Mouse (Mus musculus) liver, embryonic 16.5 days (tissue): ENCODE results near the gene Zfp879. TPM values are rescaled to one million over a fixed set of nuclear protein-coding genes. Genes with fewer than 3 reads are reported as not detected.

Source experiments
- ATAC-seq: fragments of 200-750 bp; cut with Nextera tagmentation; 2 replicates; pipeline ENCODE4 v1.8.0; 2017; ENCODE audit warnings: low read depth, mild to moderate bottlenecking, moderate number of reproducible peaks, moderate library complexity
- H3K27ac ChIP-seq: fragments of 300-500 bp; sonication (generic); 2 replicates; pipeline ENCODE4 v1.5.1; 2014; ENCODE audit warnings: mild to moderate bottlenecking, low read length
- H3K27me3 ChIP-seq: fragments of 300-500 bp; sonication (generic); 2 replicates; pipeline ENCODE4 v1.6.1; 2014; ENCODE audit warnings: low read depth, low read length, mixed read lengths; ENCODE audit not compliant: control insufficient read depth, insufficient read depth
- H3K36me3 ChIP-seq: fragments of 300-500 bp; sonication (generic); 2 replicates; pipeline ENCODE4 v1.6.1; 2014; ENCODE audit warnings: mild to moderate bottlenecking; ENCODE audit not compliant: control insufficient read depth, insufficient read depth
- H3K4me1 ChIP-seq: fragments of 300-500 bp; sonication (generic); 2 replicates; pipeline ENCODE4 v1.6.1; 2014; ENCODE audit warnings: low read depth, low read length, mixed read lengths; ENCODE audit not compliant: control insufficient read depth
- H3K4me2 ChIP-seq: fragments of 300-500 bp; sonication (generic); 2 replicates; pipeline ENCODE4 v1.6.1; 2014; ENCODE audit warnings: low read depth, low read length, mixed read lengths
- H3K4me3 ChIP-seq: fragments of 300-500 bp; sonication (generic); 2 replicates; pipeline ENCODE4 v1.5.1; 2014; ENCODE audit warnings: low read depth, mild to moderate bottlenecking, low read length
- H3K9ac ChIP-seq: fragments of 300-500 bp; sonication (generic); 2 replicates; pipeline ENCODE4 v1.6.1; 2014; ENCODE audit warnings: low read depth, low read length
- H3K9me3 ChIP-seq: fragments of 300-500 bp; sonication (generic); replicated peaks from 2 replicates; pipeline ENCODE4 v1.6.1; 2016; ENCODE audit warnings: low read length; ENCODE audit not compliant: control insufficient read depth
- WGBS: fragments of 180-500 bp; shearing (Covaris S2); extraction: QIAGEN DNeasy Blood & Tissue Kit; methylation state at CpG from one replicate; pipeline ENCODE4 v1.1.7; 2014; ENCODE audit not compliant: insufficient replicate concordance; 5-methylcytosine and 5-hydroxymethylcytosine counted together
- polyA plus RNA-seq: library from polyadenylated mRNA; unstranded; fragments of >200 nt; fragmentation: Nextera tagmentation; extraction: Ambion mirVana; gene quantifications from 2 replicates; pipeline ENCODE4 v1.2.1, GENCODE M21; 2015

The Zfp879 gene
- polyA plus RNA-seq, 1 experiment from 2014 or later, result 0.08 TPM

GRCm38 (mm10) chr11:50797674-50798073 is 43.7 kb downstream of the Zfp879 start:
- WGBS, result 62% methylated on average over 11 of the region's 11 CpGs
- Histone ChIP-seq H3K4me3 (no peak overlapping the region), H3K27me3 (no peaks in the 10 kb centered on the region), H3K4me2 (no peak overlapping the region), H3K36me3 (no peaks in the 10 kb centered on the region), H3K9me3 (no peaks in the 10 kb centered on the region), H3K4me1 (no peaks in the 10 kb centered on the region), H3K27ac (no peak overlapping the region), H3K9ac (no peak overlapping the region)
- ATAC-seq, result no peak

Other genes with a start within 250 kb of the Zfp879 start
- gene Adamts2, start 239.5 kb downstream of the Zfp879 start, polyA plus RNA-seq, result 1.3 and 1.6 TPM in 2 replicates
- 0.76 and 0.84 TPM in 2 replicates for gene Zfp354c, start 13.8 kb downstream of the Zfp879 start, polyA plus RNA-seq
- gene Grm6, start 9.1 kb upstream of the Zfp879 start, polyA plus RNA-seq, result 0.02 TPM in 1 of 2 replicates, not detected in the other
- gene Zfp454, start 46.1 kb upstream of the Zfp879 start, polyA plus RNA-seq, result 0.28 and 0.29 TPM in 2 replicates
- gene Zfp2, start 74.6 kb upstream of the Zfp879 start, polyA plus RNA-seq, result 1.6 and 1.9 TPM in 2 replicates
- gene Zfp354b, start 90.1 kb upstream of the Zfp879 start, polyA plus RNA-seq, result 0.13 and 0.15 TPM in 2 replicates
- gene 4933414I15Rik, start 102.2 kb upstream of the Zfp879 start, polyA plus RNA-seq, result not detected in 2 replicates
- not detected in 2 replicates for gene Prop1, start 112.2 kb upstream of the Zfp879 start, polyA plus RNA-seq
- not detected in 2 replicates for gene Olfr1378, start 125.0 kb upstream of the Zfp879 start, polyA plus RNA-seq
- not detected in 2 replicates for gene Olfr1377, start 140.4 kb upstream of the Zfp879 start, polyA plus RNA-seq
- not detected in 2 replicates for gene Olfr51, start 162.0 kb upstream of the Zfp879 start, polyA plus RNA-seq
- not detected in 2 replicates for gene Olfr54, start 172.7 kb upstream of the Zfp879 start, polyA plus RNA-seq
- gene Olfr1375, start 206.6 kb upstream of the Zfp879 start, polyA plus RNA-seq, result not detected in 2 replicates
- gene Zfp354a, start 217.7 kb upstream of the Zfp879 start, polyA plus RNA-seq, result 1.4 and 1.7 TPM in 2 replicates